ENCODE assay signal across 7 mouse cellular contexts in the genomic region with DNA sequence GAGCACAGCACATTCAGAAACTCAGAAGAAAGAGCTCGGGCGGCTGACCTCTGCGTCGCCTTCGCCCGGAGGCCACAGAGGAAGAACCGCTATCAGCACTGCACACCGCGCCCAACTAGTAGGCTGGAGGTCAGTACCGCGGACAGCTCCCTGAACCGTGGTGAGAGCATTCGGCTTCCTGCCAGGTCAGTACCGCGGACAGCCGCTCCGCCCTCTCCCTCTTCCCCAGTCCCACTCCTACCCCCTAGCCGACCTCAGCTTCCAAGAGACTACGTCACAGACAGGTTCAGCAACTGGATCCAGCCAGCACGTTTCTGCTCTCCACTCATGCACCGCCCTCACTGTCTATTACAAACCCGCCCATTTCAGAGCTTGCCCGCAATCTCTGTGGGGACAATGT. TPM values are rescaled to one million over a fixed set of nuclear protein-coding genes. Genes with fewer than 3 reads are reported as not detected.
A peak's percentile ranks its signal among the peaks of the same experiment; 100 is the strongest.
DNase-seq lines count a peak whose midpoint lies in the region; ATAC-seq and TF ChIP-seq lines count a peak whose summit lies in the region.

No protein-coding gene starts in this region.

- no peak overlapping the region for H3K9ac ChIP-seq in hindbrain, embryonic 14.5 days

- DNase-seq in G1E (ENCODE audit: low spot score): peak; percentile 89
- DNase-seq in adrenal gland, adult 2 months: peak; percentile 91
- peak; percentile 95 for DNase-seq in forelimb bud, embryonic 11.5 days (ENCODE audit: low read depth, low spot score)
- DNase-seq in hindbrain, embryonic 14.5 days (ENCODE audit: low spot score): peak; percentile 81
- peak; percentile 45 to 57 for DNase-seq in layer of hippocampus, postnatal 36 days
- DNase-seq in lung, postnatal 25 days (ENCODE audit: low spot score): peak; percentile 83
- DNase-seq in spleen, postnatal 10 days (ENCODE audit: low spot score in 2 of 2): peak; percentile 65 to 92

- no peak for TF ChIP-seq CTCF in G1E (IDR thresholded peaks at IDR 0.05; ENCODE audit: low read depth, low read length)

- no peak overlapping the region for H3K4me2 ChIP-seq in hindbrain, embryonic 14.5 days (replicated peaks)

- H3K4me1 ChIP-seq in G1E (ENCODE audit: insufficient read depth, low read depth, low read length): peaks cover 20% of the 10 kb centered on the region
- peaks cover 14% of the 10 kb centered on the region for H3K4me1 ChIP-seq in hindbrain, embryonic 14.5 days (replicated peaks; ENCODE audit: control insufficient read depth, insufficient read depth, low read length)

- peaks cover 27% of the 10 kb centered on the region for H3K9me3 ChIP-seq in G1E (replicated peaks)
- no peaks in the 10 kb centered on the region for H3K9me3 ChIP-seq in hindbrain, embryonic 14.5 days (ENCODE audit: control insufficient read depth, low read length)

- WGBS in hindbrain, embryonic 14.5 days: 2% methylated on average over 23 of the region's 23 CpGs

- ATAC-seq in G1E (ENCODE audit: extremely low read depth, insufficient number of reproducible peaks, low FRiP score, poor library complexity, severe bottlenecking): peak; percentile 40
- ATAC-seq in hindbrain, embryonic 14.5 days (ENCODE audit: low FRiP score): peak; percentile 50; the same call in 1 of the 2 replicates

- no peak overlapping the region for H3K4me3 ChIP-seq in G1E (ENCODE audit: low read depth, low read length)
- H3K4me3 ChIP-seq in hindbrain, embryonic 14.5 days (replicated peaks; ENCODE audit: low read length): no peak overlapping the region

- no peak overlapping the region for H3K27ac ChIP-seq in hindbrain, embryonic 14.5 days

- H3K36me3 ChIP-seq in G1E (replicated peaks): no peaks in the 10 kb centered on the region
- no peaks in the 10 kb centered on the region for H3K36me3 ChIP-seq in hindbrain, embryonic 14.5 days (replicated peaks; ENCODE audit: control insufficient read depth, insufficient read depth)

- peaks cover 12% of the 10 kb centered on the region; the same call in 1 of the 2 replicates for H3K27me3 ChIP-seq in G1E (ENCODE audit: insufficient read depth, low read length)
- peaks cover 100% of the 10 kb centered on the region for H3K27me3 ChIP-seq in hindbrain, embryonic 14.5 days (ENCODE audit: control insufficient read depth, insufficient read depth, low read length)

RNA-seq across cellular contexts. Expression of gene Nkx1-1, which starts 4.4 kb away (rescaled TPM):
- total RNA-seq in G1E (2014; fragmentation: Nextera tagmentation) (not detected in 2 replicates), G1E (2017) (0.11 TPM in 1 of 2 replicates, not detected in the other)
- not detected in 2 replicates for polyA plus RNA-seq in G1E (2012)
- total RNA-seq in adrenal gland, adult 2 months (2021): not detected
- polyA plus RNA-seq in adrenal gland, adult 2 months (2012; rRNA removed): not detected in 2 replicates
- polyA plus RNA-seq in hindbrain, embryonic 14.5 days (2014; fragmentation: Nextera tagmentation; extraction: Ambion mirVana): 0.80 and 0.96 TPM in 2 replicates
- total RNA-seq in layer of hippocampus, postnatal 36 days (2021): not detected

RNA-seq across cellular contexts. Expression of gene Uvssa, which starts 59.9 kb away (rescaled TPM):
- total RNA-seq in G1E (2014; fragmentation: Nextera tagmentation): 21.5 and 23.9 TPM in 2 replicates
- 7.1 and 7.5 TPM in 2 replicates for total RNA-seq in G1E (2017)
- polyA plus RNA-seq in G1E (2012): 1.4 and 1.9 TPM in 2 replicates
- 1 to 10 TPM; 6.3 to 6.9 TPM for total RNA-seq in adrenal gland, adult 2 months (2021)
- polyA plus RNA-seq in adrenal gland, adult 2 months (2012; rRNA removed): 3.5 and 3.6 TPM in 2 replicates
- 5.6 and 8.3 TPM in 2 replicates for polyA plus RNA-seq in hindbrain, embryonic 14.5 days (2014; fragmentation: Nextera tagmentation; extraction: Ambion mirVana)
- 1 to 10 TPM; 5.5 to 5.6 TPM for total RNA-seq in layer of hippocampus, postnatal 36 days (2021)
